Mouse (Mus musculus): ENCODE measurements around the gene Magi2. TPM values are rescaled to one million over a fixed set of nuclear protein-coding genes. Genes with fewer than 3 reads are reported as not detected.

Gene Magi2
- polyA plus RNA-seq, 1 experiment, result 1.6 TPM

GRCm38 (mm10) chr5:19895893-19896292 lies 669.1 kb downstream of the Magi2 start:
- WGBS, result 34% methylated on average over 6 of the region's 6 CpGs
- TF ChIP-seq POLR2A (IDR thresholded peaks at IDR 0.05; ENCODE audit: control insufficient read depth, extremely low read depth, insufficient read depth, low read length, poor library complexity) (no peak), CTCF (IDR thresholded peaks at IDR 0.05; ENCODE audit: borderline replicate concordance, control insufficient read depth, extremely low read depth, insufficient read depth, low read length, poor library complexity) (no peak)
- no peaks in the 10 kb centered on the region for H3K4me1 ChIP-seq (replicated peaks; ENCODE audit: control insufficient read depth, insufficient read depth, low read length)
- H3K27me3 ChIP-seq (ENCODE audit: control insufficient read depth, insufficient read depth, low read length), result no peaks in the 10 kb centered on the region
- H3K36me3 ChIP-seq (ENCODE audit: control insufficient read depth, insufficient read depth, low read length), result no peaks in the 10 kb centered on the region
- H3K4me3 ChIP-seq (ENCODE audit: control insufficient read depth, insufficient read depth, low read length), result no peak overlapping the region
- H3K27ac ChIP-seq (ENCODE audit: control insufficient read depth, insufficient read depth, low read length), result no peak overlapping the region
- DNase-seq, result no peak

- DNase-seq, result no peak
- H3K4me1 ChIP-seq (replicated peaks; ENCODE audit: control insufficient read depth, insufficient read depth, low read length), result no peaks in the 10 kb centered on the region
- no peaks in the 10 kb centered on the region for H3K27me3 ChIP-seq (ENCODE audit: control insufficient read depth, insufficient read depth, low read length)
- H3K4me3 ChIP-seq (ENCODE audit: control insufficient read depth, insufficient read depth, low read length), result no peak overlapping the region
- 57% methylated on average over 8 of the region's 8 CpGs for WGBS
- no peak for TF ChIP-seq POLR2A (IDR thresholded peaks at IDR 0.05; ENCODE audit: control insufficient read depth, extremely low read depth, insufficient read depth, low read length, poor library complexity)
- TF ChIP-seq CTCF (IDR thresholded peaks at IDR 0.05; ENCODE audit: borderline replicate concordance, control insufficient read depth, extremely low read depth, insufficient read depth, low read length, poor library complexity), result no peak
- H3K27ac ChIP-seq (ENCODE audit: control insufficient read depth, insufficient read depth, low read length), result no peak overlapping the region
- no peaks in the 10 kb centered on the region for H3K36me3 ChIP-seq (ENCODE audit: control insufficient read depth, insufficient read depth, low read length)
Measured at GRCm38 (mm10) chr5:19901625-19902024, 674.8 kb downstream of the Magi2 start.

GRCm38 (mm10) chr5:19906636-19907035 lies 679.8 kb downstream of the Magi2 start:
- Histone ChIP-seq H3K27ac (ENCODE audit: control insufficient read depth, insufficient read depth, low read length) (no peak overlapping the region), H3K4me1 (replicated peaks; ENCODE audit: control insufficient read depth, insufficient read depth, low read length) (no peaks in the 10 kb centered on the region), H3K36me3 (ENCODE audit: control insufficient read depth, insufficient read depth, low read length) (no peaks in the 10 kb centered on the region), H3K4me3 (ENCODE audit: control insufficient read depth, insufficient read depth, low read length) (no peak overlapping the region), H3K27me3 (ENCODE audit: control insufficient read depth, insufficient read depth, low read length) (no peaks in the 10 kb centered on the region)
- DNase-seq, result no peak
- 92% methylated on average over 4 of the region's 4 CpGs for WGBS
- no peak for TF ChIP-seq CTCF (IDR thresholded peaks at IDR 0.05; ENCODE audit: borderline replicate concordance, control insufficient read depth, extremely low read depth, insufficient read depth, low read length, poor library complexity)
- TF ChIP-seq POLR2A (IDR thresholded peaks at IDR 0.05; ENCODE audit: control insufficient read depth, extremely low read depth, insufficient read depth, low read length, poor library complexity), result no peak

GRCm38 (mm10) chr5:19907381-19907982 lies 680.6 kb downstream of the Magi2 start:
- H3K27me3 ChIP-seq (ENCODE audit: control insufficient read depth, insufficient read depth, low read length), result no peaks in the 10 kb centered on the region
- no peak for TF ChIP-seq POLR2A (IDR thresholded peaks at IDR 0.05; ENCODE audit: control insufficient read depth, extremely low read depth, insufficient read depth, low read length, poor library complexity)
- no peak for TF ChIP-seq CTCF (IDR thresholded peaks at IDR 0.05; ENCODE audit: borderline replicate concordance, control insufficient read depth, extremely low read depth, insufficient read depth, low read length, poor library complexity)
- no peak overlapping the region for H3K27ac ChIP-seq (ENCODE audit: control insufficient read depth, insufficient read depth, low read length)
- 36% methylated on average over 12 of the region's 12 CpGs for WGBS
- no peaks in the 10 kb centered on the region for H3K4me1 ChIP-seq (replicated peaks; ENCODE audit: control insufficient read depth, insufficient read depth, low read length)
- no peaks in the 10 kb centered on the region for H3K36me3 ChIP-seq (ENCODE audit: control insufficient read depth, insufficient read depth, low read length)
- no peak for DNase-seq
- H3K4me3 ChIP-seq (ENCODE audit: control insufficient read depth, insufficient read depth, low read length), result no peak overlapping the region

- no peak overlapping the region for H3K4me3 ChIP-seq (ENCODE audit: control insufficient read depth, insufficient read depth, low read length)
- DNase-seq, result no peak
- H3K4me1 ChIP-seq (replicated peaks; ENCODE audit: control insufficient read depth, insufficient read depth, low read length), result no peaks in the 10 kb centered on the region
- TF ChIP-seq CTCF (IDR thresholded peaks at IDR 0.05; ENCODE audit: borderline replicate concordance, control insufficient read depth, extremely low read depth, insufficient read depth, low read length, poor library complexity) (no peak), POLR2A (IDR thresholded peaks at IDR 0.05; ENCODE audit: control insufficient read depth, extremely low read depth, insufficient read depth, low read length, poor library complexity) (no peak)
- H3K36me3 ChIP-seq (ENCODE audit: control insufficient read depth, insufficient read depth, low read length), result no peaks in the 10 kb centered on the region
- 7% methylated on average over 16 of the region's 16 CpGs for WGBS
- H3K27ac ChIP-seq (ENCODE audit: control insufficient read depth, insufficient read depth, low read length), result no peak overlapping the region
- no peaks in the 10 kb centered on the region for H3K27me3 ChIP-seq (ENCODE audit: control insufficient read depth, insufficient read depth, low read length)
Measured at GRCm38 (mm10) chr5:19907983-19908705, 681.3 kb downstream of the Magi2 start.

- Histone ChIP-seq H3K27ac (ENCODE audit: control insufficient read depth, insufficient read depth, low read length) (no peak overlapping the region), H3K27me3 (ENCODE audit: control insufficient read depth, insufficient read depth, low read length) (no peaks in the 10 kb centered on the region), H3K4me1 (replicated peaks; ENCODE audit: control insufficient read depth, insufficient read depth, low read length) (no peaks in the 10 kb centered on the region), H3K4me3 (ENCODE audit: control insufficient read depth, insufficient read depth, low read length) (no peak overlapping the region), H3K36me3 (ENCODE audit: control insufficient read depth, insufficient read depth, low read length) (no peaks in the 10 kb centered on the region)
- DNase-seq, result no peak
- WGBS, result 6% methylated on average over 5 of the region's 5 CpGs
- TF ChIP-seq POLR2A (IDR thresholded peaks at IDR 0.05; ENCODE audit: control insufficient read depth, extremely low read depth, insufficient read depth, low read length, poor library complexity), result no peak
- no peak for TF ChIP-seq CTCF (IDR thresholded peaks at IDR 0.05; ENCODE audit: borderline replicate concordance, control insufficient read depth, extremely low read depth, insufficient read depth, low read length, poor library complexity)
Measured at GRCm38 (mm10) chr5:19908706-19909060, 681.8 kb downstream of the Magi2 start.

All from thymus, adult 2 months (tissue).